Mouse (Mus musculus): ENCODE data around the gene Nrd1. TPM values are rescaled to one million over a fixed set of nuclear protein-coding genes. Genes with fewer than 3 reads are reported as not detected.

Nrd1 gene
- polyA plus RNA-seq, 1 experiment from 2014 or later, result 45.6 TPM

GRCm38 (mm10) chr4:109042739-109043138 is 42.3 kb downstream of the Nrd1 start:
- no peak overlapping the region for H3K4me3 ChIP-seq (ENCODE audit: low read depth, low read length)
- ATAC-seq, result no peak
- H3K36me3 ChIP-seq (ENCODE audit: control insufficient read depth, insufficient read depth, low read length), result peaks cover 88% of the 10 kb centered on the region
- H3K9me3 ChIP-seq (replicated peaks; ENCODE audit: control insufficient read depth, low read length), result no peaks in the 10 kb centered on the region
- H3K4me2 ChIP-seq (ENCODE audit: low read length), result no peak overlapping the region
- no peaks in the 10 kb centered on the region for H3K27me3 ChIP-seq (replicated peaks; ENCODE audit: control insufficient read depth, insufficient read depth, low read length)
- DNase-seq (ENCODE audit: low spot score), result no peak
- no peak overlapping the region for H3K9ac ChIP-seq (ENCODE audit: low read length)
- H3K4me1 ChIP-seq (ENCODE audit: control insufficient read depth, insufficient read depth, low read length), result no peaks in the 10 kb centered on the region
- 85% methylated on average over 4 of the region's 4 CpGs for WGBS
- H3K27ac ChIP-seq (ENCODE audit: low read depth, low read length), result no peak overlapping the region

- ATAC-seq (no peak), DNase-seq (ENCODE audit: low spot score) (no peak)
- Histone ChIP-seq H3K4me3 (ENCODE audit: low read depth, low read length) (no peak overlapping the region), H3K9ac (ENCODE audit: low read length) (no peak overlapping the region), H3K27ac (ENCODE audit: low read depth, low read length) (no peak overlapping the region), H3K4me2 (ENCODE audit: low read length) (no peak overlapping the region), H3K9me3 (replicated peaks; ENCODE audit: control insufficient read depth, low read length) (no peaks in the 10 kb centered on the region), H3K36me3 (ENCODE audit: control insufficient read depth, insufficient read depth, low read length) (peaks cover 91% of the 10 kb centered on the region), H3K27me3 (replicated peaks; ENCODE audit: control insufficient read depth, insufficient read depth, low read length) (no peaks in the 10 kb centered on the region), H3K4me1 (ENCODE audit: control insufficient read depth, insufficient read depth, low read length) (no peaks in the 10 kb centered on the region)
- 92% methylated on average over 5 of the region's 5 CpGs for WGBS
Observed at GRCm38 (mm10) chr4:109043294-109043693, 42.8 kb downstream of the Nrd1 start.

- Histone ChIP-seq H3K9ac (ENCODE audit: low read length) (no peak overlapping the region), H3K27me3 (replicated peaks; ENCODE audit: control insufficient read depth, insufficient read depth, low read length) (no peaks in the 10 kb centered on the region), H3K4me2 (ENCODE audit: low read length) (no peak overlapping the region), H3K27ac (ENCODE audit: low read depth, low read length) (no peak overlapping the region), H3K4me1 (ENCODE audit: control insufficient read depth, insufficient read depth, low read length) (no peaks in the 10 kb centered on the region), H3K9me3 (replicated peaks; ENCODE audit: control insufficient read depth, low read length) (no peaks in the 10 kb centered on the region), H3K36me3 (ENCODE audit: control insufficient read depth, insufficient read depth, low read length) (peaks cover 89% of the 10 kb centered on the region), H3K4me3 (ENCODE audit: low read depth, low read length) (no peak overlapping the region)
- WGBS, result 89% methylated on average over 5 of the region's 5 CpGs
- DNase-seq (ENCODE audit: low spot score), result no peak
- no peak for ATAC-seq
Observed at GRCm38 (mm10) chr4:109043756-109044155, 43.3 kb downstream of the Nrd1 start.

GRCm38 (mm10) chr4:109048258-109048657 is 47.8 kb downstream of the Nrd1 start:
- no peaks in the 10 kb centered on the region for H3K4me1 ChIP-seq (ENCODE audit: control insufficient read depth, insufficient read depth, low read length)
- 90% methylated on average over 4 of the region's 4 CpGs for WGBS
- H3K9me3 ChIP-seq (replicated peaks; ENCODE audit: control insufficient read depth, low read length), result no peaks in the 10 kb centered on the region
- DNase-seq (ENCODE audit: low spot score) (no peak), ATAC-seq (no peak)
- H3K36me3 ChIP-seq (ENCODE audit: control insufficient read depth, insufficient read depth, low read length), result peaks cover 81% of the 10 kb centered on the region
- no peak overlapping the region for H3K4me2 ChIP-seq (ENCODE audit: low read length)
- no peak overlapping the region for H3K9ac ChIP-seq (ENCODE audit: low read length)
- no peak overlapping the region for H3K4me3 ChIP-seq (ENCODE audit: low read depth, low read length)
- H3K27me3 ChIP-seq (replicated peaks; ENCODE audit: control insufficient read depth, insufficient read depth, low read length), result no peaks in the 10 kb centered on the region
- H3K27ac ChIP-seq (ENCODE audit: low read depth, low read length), result no peak overlapping the region

DNA sequence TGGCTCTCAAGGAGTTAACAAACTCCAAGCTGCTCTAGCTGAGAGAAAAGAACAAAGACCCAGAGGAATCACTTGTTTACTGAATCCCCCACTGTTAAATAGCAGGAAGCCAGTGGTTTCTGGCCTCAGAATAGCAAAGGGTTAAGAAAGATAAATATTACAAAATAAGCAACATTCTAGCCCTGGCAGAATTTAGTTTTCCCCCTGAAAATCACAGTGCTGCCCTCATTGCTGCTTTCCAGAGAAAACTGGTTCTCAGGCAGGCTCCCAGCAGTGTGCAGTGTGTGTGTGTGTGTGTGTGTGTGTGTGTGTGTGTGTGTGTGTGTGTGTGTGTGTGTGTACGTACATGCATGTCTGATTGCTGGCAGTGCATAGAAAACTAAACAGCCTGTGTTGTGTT is 51.8 kb downstream of the Nrd1 start:
- H3K4me2 ChIP-seq (ENCODE audit: low read length), result no peak overlapping the region
- peaks cover 80% of the 10 kb centered on the region for H3K36me3 ChIP-seq (ENCODE audit: control insufficient read depth, insufficient read depth, low read length)
- 42% methylated on average over 1 of the region's 1 CpGs for whole genome bisulfite sequencing
- ATAC-seq (peak; percentile 29; the same call in 1 of the 2 replicates), DNase-seq (ENCODE audit: low spot score) (peak; percentile 27)
- no peak overlapping the region for H3K9ac ChIP-seq (ENCODE audit: low read length)
- H3K4me3 ChIP-seq (ENCODE audit: low read depth, low read length), result no peak overlapping the region
- no peak overlapping the region; the same call in 1 of the 2 replicates for H3K27ac ChIP-seq (ENCODE audit: low read depth, low read length)
- no peaks in the 10 kb centered on the region for H3K4me1 ChIP-seq (ENCODE audit: control insufficient read depth, insufficient read depth, low read length)
- H3K27me3 ChIP-seq (replicated peaks; ENCODE audit: control insufficient read depth, insufficient read depth, low read length), result no peaks in the 10 kb centered on the region
- H3K9me3 ChIP-seq (replicated peaks; ENCODE audit: control insufficient read depth, low read length), result no peaks in the 10 kb centered on the region

DNA sequence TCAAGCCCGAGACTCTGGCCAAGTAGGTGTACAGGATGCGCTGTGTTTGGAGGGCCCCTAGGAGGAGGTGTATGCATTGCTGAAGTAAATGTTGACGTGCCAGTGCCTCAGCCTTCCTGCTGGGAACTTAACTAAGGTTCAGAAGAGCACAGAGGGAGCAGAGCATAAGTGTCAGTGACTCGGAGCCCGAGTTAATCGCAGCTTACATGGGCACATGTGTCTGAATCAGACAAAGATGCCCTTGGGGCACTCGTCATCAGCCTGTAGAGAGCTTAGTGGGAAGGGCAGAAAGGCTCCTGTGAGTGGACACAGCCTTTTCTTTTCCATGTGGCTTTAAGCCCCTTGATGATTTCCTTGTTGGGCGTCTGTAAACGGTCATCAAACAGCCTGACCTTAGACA is 53.5 kb downstream of the Nrd1 start:
- 83% methylated on average over 9 of the region's 9 CpGs for WGBS
- no peak for DNase-seq (ENCODE audit: low spot score)
- Histone ChIP-seq H3K9me3 (replicated peaks; ENCODE audit: control insufficient read depth, low read length) (no peaks in the 10 kb centered on the region), H3K4me2 (ENCODE audit: low read length) (no peak overlapping the region), H3K27ac (ENCODE audit: low read depth, low read length) (no peak overlapping the region), H3K27me3 (replicated peaks; ENCODE audit: control insufficient read depth, insufficient read depth, low read length) (no peaks in the 10 kb centered on the region), H3K9ac (ENCODE audit: low read length) (no peak overlapping the region), H3K4me1 (ENCODE audit: control insufficient read depth, insufficient read depth, low read length) (no peaks in the 10 kb centered on the region), H3K4me3 (ENCODE audit: low read depth, low read length) (no peak overlapping the region), H3K36me3 (ENCODE audit: control insufficient read depth, insufficient read depth, low read length) (peaks cover 83% of the 10 kb centered on the region)
- ATAC-seq, result no peak

DNA sequence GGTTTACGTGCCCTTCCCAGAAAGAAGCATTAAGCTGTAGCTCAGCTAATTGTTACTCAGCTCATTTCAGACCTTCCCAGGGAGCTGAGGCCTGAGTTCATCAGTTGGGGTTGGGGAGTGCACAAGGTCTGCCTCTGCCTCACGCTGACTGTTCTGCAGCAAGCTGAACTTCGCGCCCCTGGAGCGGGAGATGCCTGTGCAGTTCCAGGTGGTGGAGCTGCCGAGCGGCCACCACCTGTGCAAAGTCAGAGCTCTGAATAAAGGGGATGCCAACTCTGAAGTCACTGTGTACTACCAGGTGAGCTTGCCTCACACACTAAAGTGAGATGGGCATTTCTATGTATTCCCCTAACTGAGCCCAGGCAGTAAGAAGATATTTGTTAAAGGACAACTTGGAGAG is 55.9 kb downstream of the Nrd1 start:
- Histone ChIP-seq H3K4me1 (ENCODE audit: control insufficient read depth, insufficient read depth, low read length) (no peaks in the 10 kb centered on the region), H3K4me3 (ENCODE audit: low read depth, low read length) (no peak overlapping the region), H3K9me3 (replicated peaks; ENCODE audit: control insufficient read depth, low read length) (no peaks in the 10 kb centered on the region), H3K36me3 (ENCODE audit: control insufficient read depth, insufficient read depth, low read length) (peaks cover 84% of the 10 kb centered on the region), H3K4me2 (ENCODE audit: low read length) (no peak overlapping the region), H3K27ac (ENCODE audit: low read depth, low read length) (no peak overlapping the region), H3K9ac (ENCODE audit: low read length) (no peak overlapping the region), H3K27me3 (replicated peaks; ENCODE audit: control insufficient read depth, insufficient read depth, low read length) (no peaks in the 10 kb centered on the region)
- 88% methylated on average over 7 of the region's 7 CpGs for WGBS
- DNase-seq (ENCODE audit: low spot score) (no peak), ATAC-seq (no peak)

DNA sequence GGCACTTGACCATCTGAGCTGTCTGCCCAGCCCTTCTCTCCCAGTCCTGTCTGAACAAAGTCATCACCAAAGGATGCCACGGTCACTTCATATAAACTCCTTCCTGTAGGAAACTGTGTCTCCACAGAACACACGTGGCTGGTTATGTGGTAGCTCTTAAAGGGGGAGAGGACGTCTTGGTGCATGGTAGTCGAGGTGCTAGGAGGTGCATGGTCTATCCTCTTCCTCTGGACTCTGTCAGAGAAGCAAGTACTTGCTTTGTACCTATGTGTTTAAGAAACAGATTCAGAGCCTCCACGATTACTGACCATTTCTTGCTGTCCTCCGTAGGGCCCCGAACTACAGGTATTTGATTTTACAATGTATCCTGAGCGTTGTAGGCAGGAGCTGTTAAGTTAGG is 57.2 kb downstream of the Nrd1 start:
- ATAC-seq, result no peak

GRCm38 (mm10) chr4:109059255-109059821 is 58.9 kb downstream of the Nrd1 start:
- Histone ChIP-seq H3K9ac (ENCODE audit: low read length) (no peak overlapping the region), H3K36me3 (ENCODE audit: control insufficient read depth, insufficient read depth, low read length) (peaks cover 94% of the 10 kb centered on the region), H3K27me3 (replicated peaks; ENCODE audit: control insufficient read depth, insufficient read depth, low read length) (no peaks in the 10 kb centered on the region), H3K27ac (ENCODE audit: low read depth, low read length) (no peak overlapping the region), H3K4me1 (ENCODE audit: control insufficient read depth, insufficient read depth, low read length) (no peaks in the 10 kb centered on the region), H3K4me2 (ENCODE audit: low read length) (no peak overlapping the region), H3K4me3 (ENCODE audit: low read depth, low read length) (no peak overlapping the region), H3K9me3 (replicated peaks; ENCODE audit: control insufficient read depth, low read length) (no peaks in the 10 kb centered on the region)
- DNase-seq (ENCODE audit: low spot score) (no peak), ATAC-seq (no peak)
- 91% methylated on average over 4 of the region's 4 CpGs for WGBS

More for the DNA sequence above, 57.2 kb downstream of the Nrd1 start:
- H3K27me3 ChIP-seq (replicated peaks; ENCODE audit: control insufficient read depth, insufficient read depth, low read length), result no peaks in the 10 kb centered on the region
- no peak overlapping the region for H3K27ac ChIP-seq (ENCODE audit: low read depth, low read length)
- H3K4me2 ChIP-seq (ENCODE audit: low read length), result no peak overlapping the region
- 93% methylated on average over 8 of the region's 8 CpGs for WGBS
- H3K9me3 ChIP-seq (replicated peaks; ENCODE audit: control insufficient read depth, low read length), result no peaks in the 10 kb centered on the region
- peaks cover 91% of the 10 kb centered on the region for H3K36me3 ChIP-seq (ENCODE audit: control insufficient read depth, insufficient read depth, low read length)
- H3K9ac ChIP-seq (ENCODE audit: low read length), result no peak overlapping the region
- no peak for DNase-seq (ENCODE audit: low spot score)
- H3K4me1 ChIP-seq (ENCODE audit: control insufficient read depth, insufficient read depth, low read length), result no peaks in the 10 kb centered on the region
- no peak overlapping the region for H3K4me3 ChIP-seq (ENCODE audit: low read depth, low read length)

Measured in forebrain, embryonic 14.5 days (tissue).